Mouse (Mus musculus): Measurements from ENCODE around the gene Stub1.
A peak's percentile ranks its signal among the peaks of the same experiment; 100 is the strongest.

Gene Stub1

DNA sequence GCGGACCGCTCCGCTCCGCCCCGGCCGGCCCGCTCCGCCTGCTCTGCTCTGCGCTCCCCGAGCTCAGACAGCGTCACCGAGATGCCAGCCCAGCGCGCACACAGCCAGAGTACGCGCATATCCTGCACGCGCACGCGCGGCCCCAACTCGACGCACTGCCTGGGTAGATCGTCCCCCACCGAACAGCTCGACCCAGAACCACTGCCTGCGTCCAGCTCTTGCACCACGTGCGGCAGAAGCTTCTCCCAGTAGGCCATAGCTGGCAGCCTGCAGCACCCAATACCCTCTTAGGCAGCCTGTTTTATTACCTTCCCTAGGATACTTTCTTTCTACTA is 3.8 kb upstream of the Stub1 start, which contains the start of gene Rhbdl1:
TSS of gene Rhbdl1 (minus strand) at position 220 of the 335 bp plus-strand sequence.
- DNase-seq (ENCODE audit: low spot score in 2 of 2) = peak in 1 of 2 experiments; percentile 79

DNA sequence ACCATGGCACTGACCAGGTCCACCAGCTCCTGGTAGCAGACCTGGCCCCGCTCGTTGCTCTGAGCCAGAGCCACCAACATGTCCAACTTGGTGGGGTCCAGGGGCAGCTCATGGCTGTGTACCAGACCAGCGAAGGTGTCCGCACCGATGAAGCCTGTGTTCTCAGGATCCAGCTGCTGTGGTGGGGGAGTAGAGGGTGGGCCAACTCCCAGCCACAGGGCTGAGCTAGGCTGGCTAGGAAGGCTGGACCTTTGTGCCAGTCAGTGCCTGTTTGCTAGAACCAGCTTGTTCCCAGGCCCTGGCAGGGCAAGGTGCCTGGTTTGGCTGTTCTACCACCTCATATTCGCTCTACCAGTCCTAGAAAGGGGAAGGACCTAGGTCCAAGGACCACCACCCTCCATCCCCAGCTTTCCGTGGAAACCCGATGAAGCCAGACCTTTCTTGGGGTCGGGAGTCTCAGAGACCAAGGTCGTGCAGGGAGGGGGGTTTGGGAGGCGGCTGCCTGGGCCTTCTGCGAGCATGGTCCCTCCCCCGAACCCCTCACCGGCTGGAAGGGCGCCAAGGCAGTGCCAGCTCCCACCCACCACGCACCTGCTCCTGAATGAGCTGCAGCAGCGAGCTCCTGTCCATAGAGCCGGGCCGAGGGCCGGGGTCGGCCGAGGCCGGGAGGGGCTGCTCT is 3.3 kb upstream of the Stub1 start:
- peak in 1 of 2 experiments; percentile 62 for DNase-seq (ENCODE audit: low spot score in 2 of 2)

GRCm38 (mm10) chr17:25835816-25836215 is 2.6 kb upstream of the Stub1 start:
- no peak for DNase-seq (ENCODE audit: low spot score in 2 of 2)

DNA sequence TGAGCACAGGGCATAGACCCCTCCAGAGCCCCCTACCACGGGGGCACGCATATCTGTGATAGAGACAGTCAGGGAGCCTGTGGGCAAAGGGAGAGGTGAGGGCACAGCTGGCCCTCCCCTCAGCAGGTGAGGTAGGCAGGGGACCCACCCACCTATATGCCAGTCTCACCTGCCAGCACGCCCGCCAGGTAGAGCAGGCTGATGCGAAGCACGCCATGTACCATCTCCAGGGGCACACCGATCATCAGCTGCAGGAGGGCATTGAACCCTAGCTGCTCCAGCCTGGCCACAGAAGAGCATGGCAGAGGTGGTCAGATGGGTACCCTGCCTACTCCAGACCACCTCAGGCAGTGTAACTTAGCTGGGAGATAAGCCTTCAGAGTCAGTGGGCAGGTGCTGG is 2.1 kb upstream of the Stub1 start:
- DNase-seq (ENCODE audit: low spot score in 2 of 2) = no peak

DNA sequence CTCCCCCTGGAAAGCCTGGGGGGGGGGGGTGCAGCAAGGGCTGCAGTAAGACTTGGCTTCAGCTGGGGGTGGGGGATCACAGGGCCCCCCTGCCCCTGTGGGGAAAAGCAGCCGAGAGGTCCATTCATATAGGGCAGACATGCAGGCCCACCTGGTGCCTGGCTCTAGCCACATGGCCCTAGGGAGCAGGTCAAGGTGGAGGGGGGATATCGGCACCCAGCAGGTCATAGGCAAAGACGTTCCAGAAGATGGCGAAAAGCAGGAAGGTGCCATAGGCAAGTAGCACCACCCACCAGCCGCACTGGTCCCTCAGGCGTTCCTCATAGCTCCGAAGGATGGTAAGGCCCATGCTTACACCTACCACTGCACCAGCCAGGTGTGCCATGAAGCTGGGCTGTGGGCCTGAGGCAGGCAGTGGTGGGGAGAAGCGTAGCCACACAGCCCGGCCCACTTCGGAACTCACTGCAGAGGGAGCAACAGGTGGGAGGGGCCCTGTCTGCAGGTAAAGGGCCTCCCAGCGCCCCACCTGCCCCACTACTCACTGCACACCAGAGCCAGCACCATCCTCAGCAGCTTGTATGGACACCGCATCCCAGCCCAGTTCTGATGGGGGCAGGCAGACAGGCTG is 1.5 kb upstream of the Stub1 start:
- DNase-seq (ENCODE audit: low spot score in 2 of 2) = no peak

GRCm38 (mm10) chr17:25833961-25834594 is 874 bp upstream of the Stub1 start:
- no peak for DNase-seq (ENCODE audit: low spot score in 2 of 2)

- peak; percentile 99 for DNase-seq (ENCODE audit: low spot score in 2 of 2)
Measured at GRCm38 (mm10) chr17:25832436-25833290, 541 bp downstream of the Stub1 start.

DNA sequence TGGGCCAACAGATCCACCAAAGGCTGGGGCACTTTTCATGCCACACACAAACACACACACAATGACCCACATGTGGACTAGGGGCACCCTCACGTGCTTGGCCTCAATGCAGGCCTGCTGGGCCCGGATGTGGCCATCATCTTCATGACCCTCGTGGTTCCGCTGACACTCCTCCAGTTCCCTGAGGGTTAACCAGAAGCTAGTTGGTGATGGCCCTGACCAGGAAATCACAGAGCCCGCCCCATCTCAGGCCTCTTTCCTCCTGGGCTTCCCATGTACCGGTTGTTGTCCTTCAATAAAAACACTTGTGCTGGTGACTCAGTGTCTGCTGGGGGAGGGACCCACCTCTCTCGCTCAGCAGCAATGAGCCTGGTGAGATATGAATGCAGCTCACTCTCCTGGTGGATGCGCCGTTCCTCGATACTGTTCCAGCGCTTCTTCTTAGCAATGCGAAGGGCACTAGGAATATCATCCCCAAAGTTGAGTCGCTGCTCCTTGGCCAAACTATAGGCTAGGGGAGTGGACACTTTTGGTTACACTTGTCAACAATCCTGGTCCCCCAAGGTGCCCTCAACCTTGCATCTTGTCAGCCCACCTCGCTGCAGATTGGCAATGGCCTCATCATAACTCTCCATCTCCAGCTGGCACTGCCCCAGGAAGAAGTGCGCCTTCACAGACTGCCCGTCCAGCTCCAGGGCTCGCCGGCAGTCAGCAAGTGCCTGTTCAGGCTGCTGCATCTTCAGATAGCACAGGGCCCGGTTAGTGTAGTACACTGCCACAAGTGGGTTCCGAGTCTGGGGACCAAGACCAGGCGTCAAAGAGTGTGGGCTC is 1.5 kb downstream of the Stub1 start:
- no peak for DNase-seq (ENCODE audit: low spot score in 2 of 2)

- DNase-seq (ENCODE audit: low spot score in 2 of 2) = no peak
Measured at GRCm38 (mm10) chr17:25830806-25831431, 2.3 kb downstream of the Stub1 start.

DNA sequence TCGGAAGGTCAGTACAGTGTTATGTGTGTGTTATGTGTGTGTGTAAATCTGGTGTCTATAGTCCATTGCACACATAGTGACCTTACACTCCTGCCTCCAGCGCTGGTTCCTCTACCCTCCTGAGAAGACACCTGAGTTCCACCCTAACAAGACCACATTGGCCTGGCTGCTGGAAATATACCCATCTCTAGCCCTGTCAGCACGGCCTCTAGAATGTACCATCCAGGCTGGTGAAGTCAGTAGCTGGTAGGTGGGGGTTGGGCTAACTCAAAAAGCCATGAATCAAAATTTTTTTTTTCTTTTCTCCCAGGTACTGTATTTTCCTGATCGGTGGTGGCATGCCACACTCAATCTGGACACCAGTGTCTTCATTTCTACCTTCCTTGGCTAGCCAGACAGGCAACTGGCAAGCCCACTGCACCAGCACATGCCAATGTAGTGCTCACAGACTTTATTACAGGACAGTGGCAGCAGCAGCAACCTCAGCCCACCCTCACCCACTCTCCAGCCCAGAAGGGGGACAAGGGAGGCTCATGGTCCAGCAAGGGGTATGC is 2.9 kb downstream of the Stub1 start:
- DNase-seq (ENCODE audit: low spot score in 2 of 2) = no peak

- no peak for DNase-seq (ENCODE audit: low spot score in 2 of 2)
Measured at GRCm38 (mm10) chr17:25829558-25830017, 3.6 kb downstream of the Stub1 start.

GRCm38 (mm10) chr17:25828712-25829557 is 4.3 kb downstream of the Stub1 start, which contains the start of gene Jmjd8:
Jmjd8 (plus strand) TSS chr17:25828867.
- peak; percentile 69 to 76 for DNase-seq (ENCODE audit: low spot score in 2 of 2)

- DNase-seq (ENCODE audit: low spot score in 2 of 2) = no peak
Measured at GRCm38 (mm10) chr17:25828223-25828594, 5.0 kb downstream of the Stub1 start.

DNA sequence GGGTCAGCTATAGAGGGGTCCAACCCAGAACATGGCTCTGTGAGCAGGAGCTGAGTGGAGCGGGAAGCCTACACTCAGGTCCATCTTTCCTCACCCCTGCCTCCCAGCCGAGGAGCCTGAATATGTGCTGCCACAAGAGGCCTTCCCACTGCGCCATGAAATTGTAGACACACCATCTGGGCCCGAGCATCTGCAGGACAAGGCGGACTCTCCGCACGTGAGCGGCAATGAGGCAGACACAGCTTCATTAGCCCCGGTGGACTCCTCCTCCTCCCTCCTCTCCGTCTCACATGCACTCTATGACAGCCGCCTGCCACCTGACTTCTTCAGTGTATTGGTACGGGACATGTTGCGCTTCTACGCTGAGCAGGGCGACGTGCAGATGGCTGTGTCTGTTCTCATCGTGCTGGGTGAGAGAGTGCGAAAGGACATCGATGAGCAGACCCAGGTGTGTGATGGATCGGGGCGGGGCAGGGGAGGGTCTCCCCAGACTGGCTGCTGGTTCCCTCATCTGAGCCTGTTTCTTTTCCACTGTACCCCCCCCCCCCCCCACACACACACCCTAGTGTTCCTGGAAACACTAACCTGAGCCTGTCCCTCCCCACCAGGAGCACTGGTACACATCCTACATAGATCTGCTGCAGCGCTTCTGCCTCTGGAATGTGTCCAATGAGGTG is 5.5 kb downstream of the Stub1 start:
- DNase-seq (ENCODE audit: low spot score in 2 of 2) = no peak

DNA sequence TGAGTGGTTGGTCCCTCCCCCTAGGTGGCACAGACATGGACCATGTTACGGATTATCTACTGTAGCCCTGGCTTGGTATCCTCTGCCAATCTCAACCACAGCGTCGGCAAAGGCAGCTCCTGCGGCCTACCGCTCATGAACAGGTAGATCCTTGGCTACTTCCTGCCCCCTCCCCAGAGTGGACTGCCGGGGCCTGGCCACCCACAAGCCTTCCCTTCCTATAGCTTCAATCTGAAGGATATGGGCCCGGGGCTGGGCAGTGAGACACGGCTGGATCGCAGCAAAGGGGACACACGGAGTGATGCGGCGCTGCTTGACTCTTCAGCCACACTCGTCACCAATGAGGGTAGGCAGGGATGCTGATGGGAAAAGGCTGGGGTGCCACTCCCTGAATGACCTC is 6.2 kb downstream of the Stub1 start:
- no peak for DNase-seq (ENCODE audit: low spot score in 2 of 2)

GRCm38 (mm10) chr17:25825984-25826570 is 7.1 kb downstream of the Stub1 start:
- no peak for DNase-seq (ENCODE audit: low spot score in 2 of 2)

DNA sequence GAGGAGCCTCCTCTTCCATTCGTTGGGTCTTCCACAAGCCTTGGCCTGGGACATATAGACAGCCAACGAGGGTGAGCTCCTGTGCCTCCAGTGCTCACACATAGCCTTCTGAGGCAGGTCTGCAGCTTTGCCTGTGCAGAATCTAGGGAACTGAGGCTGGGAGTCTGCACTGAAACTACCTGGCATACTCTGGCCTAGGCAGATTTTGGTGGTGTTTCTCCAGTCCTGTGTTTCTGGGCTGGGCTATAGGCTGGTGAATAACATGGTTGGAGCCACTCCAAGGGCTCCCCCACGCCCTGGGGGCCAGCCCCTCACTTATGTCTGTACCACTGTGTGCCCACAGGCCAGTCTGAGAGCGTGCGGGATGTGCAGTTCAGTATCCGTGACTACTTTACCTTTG is 7.9 kb downstream of the Stub1 start:
- no peak for DNase-seq (ENCODE audit: low spot score in 2 of 2)

- no peak for DNase-seq (ENCODE audit: low spot score in 2 of 2)
Measured at GRCm38 (mm10) chr17:25824362-25825142, 8.7 kb downstream of the Stub1 start.

All from urinary bladder, postnatal 36 days (tissue).